Mouse (Mus musculus): ENCODE results near the gene Glo1. TPM values are rescaled to one million over a fixed set of nuclear protein-coding genes. Genes with fewer than 3 reads are reported as not detected.

Glo1 gene
- polyA plus RNA-seq, 2 experiments = 98.1 to 280 TPM

DNA sequence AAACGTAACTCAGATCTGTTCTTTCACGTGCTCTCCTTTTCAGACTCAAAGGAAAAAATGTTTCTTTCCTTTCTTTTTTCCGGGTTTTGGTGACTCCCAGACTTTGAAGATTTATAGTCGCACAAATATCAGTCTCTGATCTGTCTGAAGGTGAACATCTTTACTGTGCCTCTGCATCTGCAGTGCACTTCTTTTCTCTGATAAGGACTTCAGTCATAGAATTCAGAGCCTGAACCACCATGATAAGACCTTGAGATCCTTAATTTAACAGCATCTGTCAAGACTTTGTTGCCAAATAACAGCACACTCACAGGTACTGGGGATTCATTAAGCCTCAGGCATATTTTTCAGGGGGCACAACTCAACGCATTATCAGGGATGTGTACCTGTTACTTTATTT, 10.5 kb downstream of the Glo1 start:
- H3K27me3 ChIP-seq (ENCODE audit: control insufficient read depth, insufficient read depth, low read length) = no peaks in the 10 kb centered on the region
- 38% methylated on average over 5 of the region's 5 CpGs for WGBS (ENCODE audit: insufficient replicate concordance)
- DNase-seq (ENCODE audit: low read depth in 3 of 3, low spot score in 3 of 3) (peak; percentile 53 to 76 (median 65)), ATAC-seq (ENCODE audit: insufficient read depth) (peak; percentile 44; the same call in 1 of the 2 replicates)
- peaks cover 37 to 39% of the 10 kb centered on the region in 2 experiments for H3K4me1 ChIP-seq (replicated peaks; ENCODE audit: control insufficient read depth in 2 of 2, insufficient read depth in 2 of 2, low read length in 1 of 2)
- H3K36me3 ChIP-seq (replicated peaks; ENCODE audit: control insufficient read depth, insufficient read depth, low read depth) = no peaks in the 10 kb centered on the region
- peak overlapping the region; percentile 71 for H3K27ac ChIP-seq
- no peak overlapping the region for H3K4me3 ChIP-seq (ENCODE audit: insufficient read depth in 1 of 2, low read depth in 2 of 2, low read length in 2 of 2)
- no peak for TF ChIP-seq CTCF (IDR thresholded peaks at IDR 0.05; ENCODE audit: low read depth)
- TF ChIP-seq EP300 (IDR thresholded peaks at IDR 0.05; ENCODE audit: low read depth) = peak; percentile 92
- H3K9me3 ChIP-seq (ENCODE audit: control insufficient read depth, low read length) = no peaks in the 10 kb centered on the region
- H3K9ac ChIP-seq (replicated peaks) = peak overlapping the region; percentile 9; the same call in 1 of the 2 replicates
- H3K4me2 ChIP-seq (ENCODE audit: low read depth) = peak overlapping the region; percentile 48

DNA sequence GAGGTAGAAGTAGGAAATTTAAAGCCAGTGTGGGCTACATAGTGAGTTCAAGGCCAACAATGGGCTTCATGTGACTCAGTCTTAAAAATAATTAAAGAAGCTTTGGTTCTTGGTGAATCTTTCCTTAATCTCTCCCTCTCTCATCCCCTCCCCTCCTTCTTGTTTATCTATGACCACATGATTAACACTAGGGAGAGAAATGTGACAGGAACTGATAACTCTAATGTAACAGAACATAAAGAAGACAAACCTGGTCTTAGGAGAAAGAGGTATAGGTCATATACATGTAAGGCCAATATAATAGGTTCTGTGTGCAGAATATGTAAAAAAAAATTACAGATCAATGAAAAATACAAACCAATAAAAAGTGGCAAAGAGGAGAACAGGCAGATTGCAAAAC, 13.3 kb downstream of the Glo1 start:
- Histone ChIP-seq H3K9me3 (ENCODE audit: control insufficient read depth, low read length) (no peaks in the 10 kb centered on the region), H3K27ac (peak overlapping the region; percentile 76), H3K4me3 (ENCODE audit: insufficient read depth in 1 of 2, low read depth in 2 of 2, low read length in 2 of 2) (peak overlapping the region in 1 of 2 experiments; percentile 89; a peak in 1 of 4 replicates), H3K36me3 (replicated peaks; ENCODE audit: control insufficient read depth, insufficient read depth, low read depth) (peaks cover 2% of the 10 kb centered on the region), H3K4me1 (replicated peaks; ENCODE audit: control insufficient read depth in 2 of 2, insufficient read depth in 2 of 2, low read length in 1 of 2) (peaks cover 58 to 64% of the 10 kb centered on the region in 2 experiments), H3K4me2 (ENCODE audit: low read depth) (peak overlapping the region; percentile 66), H3K9ac (replicated peaks) (peak overlapping the region; percentile 21; the same call in 1 of the 2 replicates), H3K27me3 (ENCODE audit: control insufficient read depth, insufficient read depth, low read length) (no peaks in the 10 kb centered on the region)
- peak; percentile 24; the same call in 1 of the 2 replicates for ATAC-seq (ENCODE audit: insufficient read depth)
- peak; percentile 55 to 71 (median 66) for DNase-seq (ENCODE audit: low read depth in 3 of 3, low spot score in 3 of 3)
- peak; percentile 91 for TF ChIP-seq EP300 (IDR thresholded peaks at IDR 0.05; ENCODE audit: low read depth)
- no peak for TF ChIP-seq CTCF (IDR thresholded peaks at IDR 0.05; ENCODE audit: low read depth)

DNA sequence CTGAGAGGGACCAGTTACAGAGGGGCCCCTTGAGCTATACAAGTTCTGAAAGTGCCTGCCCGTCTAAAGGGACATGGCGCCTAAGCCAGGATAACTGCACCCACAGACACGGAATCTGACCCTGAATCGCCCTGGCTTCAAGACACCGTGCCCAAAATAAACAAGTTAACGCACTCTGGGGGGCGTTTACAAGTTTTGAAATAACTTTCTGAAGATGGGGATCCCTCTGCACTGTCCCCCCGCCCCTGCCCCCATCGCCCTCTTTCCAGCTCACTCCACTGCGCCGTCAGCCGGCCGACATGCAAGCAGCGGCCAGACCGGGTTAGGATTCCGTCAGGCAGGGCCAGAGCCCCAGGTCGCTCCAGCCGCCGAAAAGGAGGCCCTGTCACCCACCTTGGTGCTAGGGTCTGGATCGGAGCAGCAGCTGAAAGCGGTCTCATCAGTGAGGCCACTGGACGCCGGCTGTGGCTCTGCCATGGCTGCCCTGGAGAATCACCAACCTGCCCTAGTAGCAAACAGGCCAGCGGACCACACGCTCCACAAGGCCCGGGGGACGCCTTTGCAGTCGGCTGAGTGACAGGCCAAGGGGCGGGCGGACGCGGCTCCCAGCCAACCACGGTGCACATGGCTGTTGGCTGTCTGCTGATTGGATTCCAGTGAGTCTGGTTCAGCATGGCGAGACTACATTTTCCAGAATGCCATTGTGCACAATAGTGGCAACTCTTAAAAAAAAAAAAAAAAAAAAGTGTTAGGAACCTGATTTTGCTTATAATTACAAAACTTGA, 14.4 kb downstream of the Glo1 start:
- TF ChIP-seq CTCF (IDR thresholded peaks at IDR 0.05; ENCODE audit: low read depth) = peak; percentile 56
- no peak for TF ChIP-seq EP300 (IDR thresholded peaks at IDR 0.05; ENCODE audit: low read depth)
- WGBS (ENCODE audit: insufficient replicate concordance) = under 1% methylated on average over 34 of the region's 34 CpGs
- H3K4me1 ChIP-seq (replicated peaks; ENCODE audit: control insufficient read depth in 2 of 2, insufficient read depth in 2 of 2, low read length in 1 of 2) = peaks cover 60 to 67% of the 10 kb centered on the region in 2 experiments

DNA sequence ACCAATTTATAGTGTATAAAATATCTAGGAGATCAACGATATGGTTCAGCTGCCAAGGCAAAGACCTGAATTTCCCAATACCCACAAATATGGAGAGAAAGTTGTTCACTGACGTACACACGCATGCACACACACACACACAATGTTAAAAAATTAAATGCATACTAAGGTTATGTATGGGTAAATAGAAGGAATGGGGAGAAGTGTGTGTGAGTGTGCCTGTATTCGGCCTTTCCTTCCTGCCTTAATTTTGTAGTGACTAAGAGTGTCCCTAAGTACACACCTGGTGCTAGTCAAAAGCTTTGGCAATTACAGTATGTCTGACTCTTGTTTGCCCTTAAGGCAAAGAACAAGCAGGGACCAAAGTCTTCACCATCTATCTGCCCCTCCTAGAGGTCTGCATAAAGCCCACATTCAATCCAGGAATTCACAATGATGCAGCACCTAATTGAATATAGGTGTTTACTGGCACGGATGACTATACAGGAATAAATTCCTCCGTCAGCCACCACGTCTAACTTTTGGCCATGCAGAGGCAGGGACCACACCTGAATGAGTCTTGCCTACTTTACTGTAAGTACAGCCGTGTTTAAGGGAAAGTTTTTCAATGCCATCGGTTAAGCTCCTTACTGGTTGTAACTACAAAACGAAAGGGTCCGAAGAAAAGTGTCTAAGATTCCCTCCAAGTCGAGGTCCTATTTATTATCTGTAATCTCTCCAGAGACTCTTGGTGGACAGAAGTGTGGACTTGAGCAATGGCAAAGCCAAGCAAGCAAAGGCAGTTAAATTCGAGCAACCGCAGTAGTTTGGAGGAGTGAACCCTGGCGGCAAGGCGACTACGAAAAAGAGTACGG, 15.2 kb downstream of the Glo1 start:
- no peak for TF ChIP-seq CTCF (IDR thresholded peaks at IDR 0.05; ENCODE audit: low read depth)
- Histone ChIP-seq H3K27me3 (ENCODE audit: control insufficient read depth, insufficient read depth, low read length) (no peaks in the 10 kb centered on the region), H3K9ac (replicated peaks) (peak overlapping the region; percentile 94), H3K4me3 (ENCODE audit: insufficient read depth in 1 of 2, low read depth in 2 of 2, low read length in 2 of 2) (peak overlapping the region; percentile 68 to 89), H3K36me3 (replicated peaks; ENCODE audit: control insufficient read depth, insufficient read depth, low read depth) (peaks cover 8% of the 10 kb centered on the region), H3K4me1 (replicated peaks; ENCODE audit: control insufficient read depth in 2 of 2, insufficient read depth in 2 of 2, low read length in 1 of 2) (peaks cover 55 to 65% of the 10 kb centered on the region in 2 experiments), H3K27ac (peak overlapping the region; percentile 91), H3K9me3 (ENCODE audit: control insufficient read depth, low read length) (no peaks in the 10 kb centered on the region), H3K4me2 (ENCODE audit: low read depth) (peak overlapping the region; percentile 78)
- 16% methylated on average over 18 of the region's 18 CpGs for WGBS (ENCODE audit: insufficient replicate concordance)
- ATAC-seq (ENCODE audit: insufficient read depth) = no peak
- DNase-seq (ENCODE audit: low read depth in 3 of 3, low spot score in 3 of 3) = peak in 1 of 3 experiments; percentile 24

More for the DNA sequence above, 14.4 kb downstream of the Glo1 start:
- DNase-seq (ENCODE audit: low read depth in 3 of 3, low spot score in 3 of 3) (peak; percentile 88 to 92 (median 90)), ATAC-seq (ENCODE audit: insufficient read depth) (peak; percentile 93)
- H3K36me3 ChIP-seq (replicated peaks; ENCODE audit: control insufficient read depth, insufficient read depth, low read depth) = peaks cover 4% of the 10 kb centered on the region
- peak overlapping the region; percentile 68 to 89 for H3K4me3 ChIP-seq (ENCODE audit: insufficient read depth in 1 of 2, low read depth in 2 of 2, low read length in 2 of 2)
- no peaks in the 10 kb centered on the region for H3K27me3 ChIP-seq (ENCODE audit: control insufficient read depth, insufficient read depth, low read length)
- H3K27ac ChIP-seq = peak overlapping the region; percentile 91
- peak overlapping the region; percentile 94 for H3K9ac ChIP-seq (replicated peaks)
- H3K4me2 ChIP-seq (ENCODE audit: low read depth) = peak overlapping the region; percentile 78
- no peaks in the 10 kb centered on the region for H3K9me3 ChIP-seq (ENCODE audit: control insufficient read depth, low read length)
